Mouse (Mus musculus) cerebellum, adult 2 months (tissue): ENCODE results near the gene 4933415F23Rik. TPM values are rescaled to one million over a fixed set of nuclear protein-coding genes. Genes with fewer than 3 reads are reported as not detected.

Experiments
- DNase-seq, 2 experiments: peaks; one replicate each; pipeline ENCODE4 v3.0.0; 2021
- H3K27ac ChIP-seq: fragments of 200-500 bp; 2 replicates; pipeline ENCODE4 v1.5.1; 2012; ENCODE audit warnings: low read length, control low read depth, inconsistent platforms; ENCODE audit not compliant: insufficient read depth
- H3K27me3 ChIP-seq: fragments of 200-500 bp; 2 replicates; pipeline ENCODE4 v1.6.1; 2012; ENCODE audit warnings: inconsistent platforms, mild to moderate bottlenecking, low read length, moderate library complexity; ENCODE audit not compliant: control insufficient read depth, insufficient read depth
- H3K4me1 ChIP-seq: fragments of 200-500 bp; 2 replicates; pipeline ENCODE4 v1.6.1; 2011; ENCODE audit warnings: low read length; ENCODE audit not compliant: control insufficient read depth, insufficient read depth
- H3K4me3 ChIP-seq: fragments of 200-500 bp; replicated peaks from 2 replicates; pipeline ENCODE3; 2011; ENCODE audit warnings: mild to moderate bottlenecking, low read depth, low read length, control low read depth; ENCODE audit not compliant: insufficient read depth
- CTCF ChIP-seq: fragments of 200-500 bp; IDR thresholded peaks from 2 replicates; pipeline ENCODE4 v1.5.1; 2011; ENCODE audit warnings: low read depth, mild to moderate bottlenecking, control low read depth, low read length, moderate library complexity, borderline replicate concordance; ENCODE audit not compliant: insufficient read depth
- POLR2A ChIP-seq: fragments of 200-500 bp; IDR thresholded peaks from 2 replicates; pipeline ENCODE4 v1.6.1; 2011; ENCODE audit warnings: low read length, control low read depth, borderline replicate concordance; ENCODE audit not compliant: insufficient read depth
- WGBS: fragments of 180-500 bp; shearing (Covaris S2); methylation state at CpG from one replicate; pipeline ENCODE4 v1.1.7; 2018; 5-methylcytosine and 5-hydroxymethylcytosine counted together
- polyA plus RNA-seq: library from polyadenylated mRNA; depleted of rRNA; stranded (reverse); fragments of >200 nt; gene quantifications from 2 replicates; pipeline ENCODE4 v1.2.3, GENCODE M21; 2012

Gene 4933415F23Rik
- polyA plus RNA-seq, 1 experiment, result not detected

DNA sequence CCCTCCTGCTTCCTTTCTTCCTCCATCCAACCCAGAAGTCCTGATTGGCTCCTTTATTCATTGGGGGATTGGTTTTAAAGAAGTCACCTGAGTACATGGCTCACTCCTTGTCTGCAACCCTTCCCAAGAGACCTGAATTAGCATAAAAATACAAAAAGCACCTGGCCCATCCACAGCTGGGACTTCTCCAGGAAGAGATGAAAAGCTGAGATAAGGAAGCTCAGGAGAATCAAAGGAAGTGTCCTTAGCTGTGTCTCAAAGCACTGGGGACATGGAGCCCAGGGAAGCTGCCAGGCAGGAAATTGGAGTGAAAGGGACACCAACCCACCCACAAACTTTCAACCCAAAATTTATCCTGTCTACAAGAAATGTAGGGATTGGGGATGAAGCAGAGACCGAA, 7.1 kb upstream of the 4933415F23Rik start:
- no peak for DNase-seq
- WGBS, result 90% methylated on average over 1 of the region's 1 CpGs
- Histone ChIP-seq H3K4me3 (no peak overlapping the region), H3K4me1 (peaks cover 3% of the 10 kb centered on the region; the same call in 1 of the 2 replicates), H3K27me3 (no peaks in the 10 kb centered on the region), H3K27ac (no peak overlapping the region)
- TF ChIP-seq POLR2A, result no peak
- no peak for TF ChIP-seq CTCF

DNA sequence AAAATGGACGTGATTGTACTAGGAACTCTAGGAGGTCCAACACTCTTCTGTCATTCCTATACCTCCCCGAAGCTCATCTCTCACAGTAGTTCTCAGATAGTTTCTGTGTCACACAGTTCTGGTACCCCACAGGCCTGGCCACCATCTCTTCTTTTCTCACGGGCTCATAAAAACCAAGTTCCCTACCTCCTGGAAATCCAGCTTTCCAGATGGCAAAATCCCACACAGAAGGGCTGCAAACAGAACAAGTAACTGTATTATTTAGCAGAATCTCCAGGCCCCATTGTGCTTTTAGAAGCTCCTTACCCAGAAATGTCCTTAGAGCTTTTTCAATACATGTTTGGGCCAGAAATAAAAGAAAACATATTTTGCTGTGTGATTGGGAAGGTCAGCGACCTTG, 828 bp upstream of the 4933415F23Rik start:
- no peak for DNase-seq
- Histone ChIP-seq H3K27me3 (no peaks in the 10 kb centered on the region), H3K4me1 (peaks cover 11% of the 10 kb centered on the region; the same call in 1 of the 2 replicates), H3K4me3 (no peak overlapping the region), H3K27ac (no peak overlapping the region)
- TF ChIP-seq CTCF, result no peak
- no peak for TF ChIP-seq POLR2A
- 94% methylated on average over 4 of the region's 4 CpGs for WGBS

DNA sequence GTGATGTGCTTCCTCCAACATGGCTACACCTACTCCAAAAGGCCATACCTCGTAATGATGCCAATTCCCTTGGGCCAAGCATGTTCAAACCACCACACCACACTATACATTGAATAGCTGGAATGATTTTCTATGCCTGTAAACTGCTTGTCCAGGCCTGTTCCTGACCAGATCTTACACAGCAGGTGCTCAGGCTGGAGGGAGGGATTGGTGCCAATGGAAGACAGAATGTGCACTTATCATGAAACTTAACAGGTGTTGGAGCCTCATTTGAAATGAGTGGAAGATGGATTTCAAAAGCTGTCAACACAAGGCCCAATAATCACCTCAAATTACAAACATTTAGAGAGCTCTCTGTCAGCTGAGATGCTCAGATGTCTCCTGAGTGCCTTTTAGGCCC, 2.3 kb downstream of the 4933415F23Rik start:
- peaks cover 8% of the 10 kb centered on the region; the same call in 1 of the 2 replicates for H3K4me1 ChIP-seq
- 70% methylated on average over 1 of the region's 1 CpGs for WGBS
- TF ChIP-seq CTCF (no peak), POLR2A (no peak)
- H3K4me3 ChIP-seq, result no peak overlapping the region
- H3K27me3 ChIP-seq, result no peaks in the 10 kb centered on the region
- no peak overlapping the region for H3K27ac ChIP-seq
- DNase-seq, result peak; percentile 60 to 80

DNA sequence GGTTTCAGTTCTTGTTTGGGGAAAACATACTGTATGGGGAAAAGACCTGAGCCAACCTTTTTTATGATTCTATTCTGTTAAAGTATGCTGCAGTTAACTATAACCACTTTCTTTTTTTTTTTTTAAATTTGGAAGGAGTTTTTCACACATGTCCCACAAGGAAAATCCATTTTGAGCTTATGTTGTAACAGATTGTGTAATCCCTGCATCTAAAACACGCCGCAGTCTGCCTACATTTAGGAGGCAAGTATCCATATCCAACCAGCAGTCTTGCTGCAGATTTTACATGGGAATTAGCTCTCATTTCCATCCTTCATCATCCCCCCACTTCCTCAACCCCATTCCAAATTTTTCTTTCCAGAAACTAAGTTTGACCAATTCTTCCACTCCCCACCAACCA, 3.6 kb downstream of the 4933415F23Rik start:
- Histone ChIP-seq H3K27me3 (no peaks in the 10 kb centered on the region), H3K27ac (no peak overlapping the region; the same call in 1 of the 2 replicates), H3K4me3 (no peak overlapping the region), H3K4me1 (peaks cover 8% of the 10 kb centered on the region; the same call in 1 of the 2 replicates)
- no peak for DNase-seq
- 45% methylated on average over 2 of the region's 2 CpGs for WGBS
- TF ChIP-seq POLR2A, result no peak

DNA sequence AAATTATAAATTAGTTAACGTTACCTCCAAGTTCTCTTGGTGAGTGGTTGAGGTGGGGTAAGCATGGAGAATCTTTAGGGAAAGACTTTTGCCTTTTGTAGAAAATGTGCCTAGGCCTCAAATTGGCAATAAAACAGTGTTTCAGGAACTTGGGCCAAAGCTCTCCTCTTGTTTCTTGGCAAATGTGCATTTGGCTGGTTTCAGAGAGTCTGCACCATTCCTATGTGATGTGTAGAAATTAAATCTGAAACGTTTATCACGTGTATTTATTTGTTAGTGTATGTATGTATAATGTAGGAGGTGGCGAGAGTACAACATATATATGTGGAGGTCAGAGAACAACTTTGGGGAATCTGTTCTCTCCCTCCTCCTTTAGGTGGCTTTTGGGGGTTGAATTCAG, 4.1 kb downstream of the 4933415F23Rik start:
- no peak for TF ChIP-seq POLR2A
- TF ChIP-seq CTCF, result no peak
- peak in 1 of 2 experiments; percentile 73 for DNase-seq
- H3K27me3 ChIP-seq, result no peaks in the 10 kb centered on the region
- 33% methylated on average over 4 of the region's 4 CpGs for WGBS
- peaks cover 8% of the 10 kb centered on the region; the same call in 1 of the 2 replicates for H3K4me1 ChIP-seq
- H3K27ac ChIP-seq, result no peak overlapping the region; the same call in 1 of the 2 replicates
- H3K4me3 ChIP-seq, result no peak overlapping the region

DNA sequence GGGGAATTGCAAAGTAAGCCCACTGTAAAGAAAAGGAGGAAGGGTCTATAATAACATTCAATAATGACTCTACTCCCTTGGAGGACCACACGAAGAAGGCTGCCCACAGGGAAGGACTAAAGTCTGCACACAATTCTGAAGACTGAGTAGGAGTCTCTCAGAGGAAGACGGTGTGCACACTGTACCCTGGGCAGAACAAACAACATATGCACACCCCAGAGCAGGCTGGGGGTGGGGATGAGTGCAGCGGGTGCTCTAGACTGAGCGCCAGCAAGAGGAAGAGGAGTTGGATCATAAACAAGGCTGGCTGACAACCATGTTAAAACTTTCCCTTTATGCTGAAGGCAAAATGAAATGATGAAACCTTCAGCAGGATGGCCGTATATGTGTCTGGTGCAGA, 34.3 kb downstream of the 4933415F23Rik start:
- Histone ChIP-seq H3K27me3 (no peaks in the 10 kb centered on the region), H3K4me3 (no peak overlapping the region), H3K4me1 (peaks cover 3% of the 10 kb centered on the region; the same call in 1 of the 2 replicates), H3K27ac (no peak overlapping the region)
- 89% methylated on average over 5 of the region's 5 CpGs for WGBS
- no peak for DNase-seq
- TF ChIP-seq POLR2A (no peak), CTCF (no peak)

DNA sequence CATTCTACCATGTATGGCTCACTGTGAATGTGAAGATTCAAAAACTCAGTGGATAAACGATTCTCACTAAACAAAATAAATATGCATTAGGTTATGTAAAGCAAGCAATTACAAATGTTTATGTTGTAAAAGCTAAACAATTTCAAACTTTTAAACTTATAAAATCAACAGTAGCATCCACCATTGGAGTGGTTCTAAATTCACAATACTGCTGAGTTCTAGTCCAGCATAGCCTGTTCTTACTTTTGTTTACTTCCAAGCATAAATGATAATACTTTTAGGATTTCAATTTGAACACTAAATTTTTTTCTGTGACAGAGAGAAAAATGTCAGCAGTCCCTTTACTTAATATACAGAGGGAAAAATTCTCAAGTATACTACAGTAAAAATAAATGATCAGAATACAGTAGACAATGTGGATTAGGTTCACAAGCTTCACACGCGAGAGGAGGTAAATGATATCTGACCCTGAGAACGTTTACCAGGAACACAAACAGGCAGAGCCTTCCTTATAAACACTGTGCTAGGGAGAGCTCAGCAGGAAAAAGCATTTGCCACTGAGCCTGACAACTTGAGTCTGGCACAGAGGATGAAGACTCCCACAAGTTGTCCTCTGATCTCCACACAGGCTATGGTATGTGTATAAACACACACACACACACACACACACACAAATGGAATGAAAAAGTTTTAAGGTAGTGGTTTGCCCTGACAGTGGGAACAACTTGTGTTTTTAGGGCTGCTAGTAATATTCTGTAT, 37.2 kb downstream of the 4933415F23Rik start:
- DNase-seq, result no peak
- Histone ChIP-seq H3K4me3 (no peak overlapping the region), H3K4me1 (peaks cover 5% of the 10 kb centered on the region; the same call in 1 of the 2 replicates), H3K27ac (no peak overlapping the region), H3K27me3 (no peaks in the 10 kb centered on the region)
- WGBS, result 72% methylated on average over 4 of the region's 4 CpGs
- TF ChIP-seq POLR2A, result no peak
- TF ChIP-seq CTCF, result no peak

DNA sequence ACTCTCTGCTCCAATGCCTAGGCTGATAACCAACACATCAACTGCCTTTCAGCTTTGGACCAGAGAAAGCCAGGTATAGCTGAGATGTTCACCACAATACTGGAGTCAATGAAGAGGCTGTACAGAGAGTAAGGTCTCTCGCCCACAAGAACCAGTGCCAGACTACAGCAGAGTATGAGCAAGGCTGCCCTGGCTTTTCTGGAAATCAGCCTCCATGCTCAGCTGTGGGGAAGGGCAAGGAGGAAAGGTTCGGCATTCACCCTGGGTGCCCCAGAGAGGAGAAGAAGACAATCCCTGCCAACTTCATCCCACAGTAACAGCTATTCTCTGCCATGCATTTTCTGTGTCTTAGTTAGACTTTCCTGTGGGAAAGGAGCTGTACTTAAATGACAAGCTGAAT, 38.1 kb downstream of the 4933415F23Rik start:
- TF ChIP-seq CTCF (no peak), POLR2A (no peak)
- peak; percentile 25 to 29 for DNase-seq
- Histone ChIP-seq H3K27me3 (no peaks in the 10 kb centered on the region), H3K4me1 (peaks cover 7% of the 10 kb centered on the region; the same call in 1 of the 2 replicates), H3K27ac (no peak overlapping the region), H3K4me3 (no peak overlapping the region)
- WGBS, result 13% methylated on average over 2 of the region's 2 CpGs
